Mouse (Mus musculus): ENCODE measurements around the gene Pigu. TPM values are rescaled to one million over a fixed set of nuclear protein-coding genes. Genes with fewer than 3 reads are reported as not detected.

The Pigu gene
- polyA plus RNA-seq (2015; fragmentation: Nextera tagmentation; extraction: Ambion mirVana) = 45.6 and 46.2 TPM in 2 replicates

- Histone ChIP-seq H3K4me3 (peak within 1 kb of the TSS; percentile 81), H3K9me3 (no peaks in the 10 kb centered on the region), H3K4me1 (peaks cover 12% of the 10 kb centered on the region), H3K36me3 (no peaks in the 10 kb centered on the region), H3K9ac (peak within 1 kb of the TSS; percentile 83), H3K4me2 (replicated peaks) (peak within 1 kb of the TSS; percentile 81), H3K27me3 (no peaks in the 10 kb centered on the region), H3K27ac (peak within 1 kb of the TSS; percentile 58; the same call in 1 of the 2 replicates)
- ATAC-seq (ENCODE audit: low FRiP score, low read depth) = peak; percentile 99
- WGBS = under 1% methylated on average over 38 of the region's 38 CpGs
Observed at GRCm38 (mm10) chr2:155356971-155357591, at the start of gene Pigu. Gene Pigu, minus strand, starts transcription at chr2:155357430.

GRCm38 (mm10) chr2:155404635-155405034, 47.4 kb upstream of the Pigu start:
- no peak overlapping the region for H3K4me2 ChIP-seq (replicated peaks)
- no peak overlapping the region for H3K4me3 ChIP-seq
- H3K9ac ChIP-seq = no peak overlapping the region
- no peaks in the 10 kb centered on the region for H3K4me1 ChIP-seq
- H3K27ac ChIP-seq = no peak overlapping the region
- peaks cover 80% of the 10 kb centered on the region for H3K36me3 ChIP-seq
- no peaks in the 10 kb centered on the region for H3K9me3 ChIP-seq
- no peaks in the 10 kb centered on the region for H3K27me3 ChIP-seq
- ATAC-seq (ENCODE audit: low FRiP score, low read depth) = no peak
- whole genome bisulfite sequencing = 89% methylated on average over 1 of the region's 1 CpGs

GRCm38 (mm10) chr2:155401926-155402325, 44.7 kb upstream of the Pigu start:
- no peaks in the 10 kb centered on the region for H3K27me3 ChIP-seq
- H3K4me2 ChIP-seq (replicated peaks) = no peak overlapping the region
- H3K36me3 ChIP-seq = peaks cover 72% of the 10 kb centered on the region
- H3K27ac ChIP-seq = no peak overlapping the region
- H3K9ac ChIP-seq = no peak overlapping the region
- WGBS = 93% methylated on average over 4 of the region's 4 CpGs
- no peak for ATAC-seq (ENCODE audit: low FRiP score, low read depth)
- no peaks in the 10 kb centered on the region for H3K9me3 ChIP-seq
- no peak overlapping the region for H3K4me3 ChIP-seq
- H3K4me1 ChIP-seq = no peaks in the 10 kb centered on the region

- H3K27me3 ChIP-seq = no peaks in the 10 kb centered on the region
- no peak overlapping the region for H3K27ac ChIP-seq
- no peaks in the 10 kb centered on the region for H3K4me1 ChIP-seq
- H3K4me2 ChIP-seq (replicated peaks) = no peak overlapping the region
- no peak for ATAC-seq (ENCODE audit: low FRiP score, low read depth)
- H3K4me3 ChIP-seq = no peak overlapping the region
- H3K9ac ChIP-seq = no peak overlapping the region
- H3K36me3 ChIP-seq = peaks cover 71% of the 10 kb centered on the region
- no peaks in the 10 kb centered on the region for H3K9me3 ChIP-seq
Observed at GRCm38 (mm10) chr2:155400276-155400675, 43.0 kb upstream of the Pigu start.

- H3K27ac ChIP-seq = no peak overlapping the region
- peaks cover 56% of the 10 kb centered on the region for H3K36me3 ChIP-seq
- ATAC-seq (ENCODE audit: low FRiP score, low read depth) = no peak
- H3K9me3 ChIP-seq = no peaks in the 10 kb centered on the region
- no peak overlapping the region for H3K4me3 ChIP-seq
- no peak overlapping the region for H3K9ac ChIP-seq
- H3K4me2 ChIP-seq (replicated peaks) = no peak overlapping the region
- no peaks in the 10 kb centered on the region for H3K27me3 ChIP-seq
- 0 out of 2 replicates have a peak, but pooled peaks cover 5% of the 10 kb centered on the region for H3K4me1 ChIP-seq
- WGBS = 19% methylated on average over 5 of the region's 5 CpGs
Observed at GRCm38 (mm10) chr2:155394586-155394985, 37.4 kb upstream of the Pigu start.

- H3K36me3 ChIP-seq = peaks cover 55% of the 10 kb centered on the region
- no peak overlapping the region for H3K9ac ChIP-seq
- WGBS = 87% methylated on average over 2 of the region's 2 CpGs
Observed at GRCm38 (mm10) chr2:155388573-155388972, 31.3 kb upstream of the Pigu start.

GRCm38 (mm10) chr2:155387052-155387451, 29.8 kb upstream of the Pigu start:
- peak overlapping the region; percentile 39; the same call in 1 of the 2 replicates for H3K9ac ChIP-seq
- WGBS = 68% methylated on average over 4 of the region's 4 CpGs

More at GRCm38 (mm10) chr2:155388573-155388972, 31.3 kb upstream of the Pigu start:
- Histone ChIP-seq H3K4me2 (replicated peaks) (no peak overlapping the region), H3K27ac (no peak overlapping the region), H3K9me3 (no peaks in the 10 kb centered on the region), H3K27me3 (no peaks in the 10 kb centered on the region), H3K4me3 (no peak overlapping the region), H3K4me1 (peaks cover 13% of the 10 kb centered on the region)
- no peak for ATAC-seq (ENCODE audit: low FRiP score, low read depth)

GRCm38 (mm10) chr2:155386534-155386899, 29.3 kb upstream of the Pigu start:
- Histone ChIP-seq H3K27me3 (no peaks in the 10 kb centered on the region), H3K27ac (no peak overlapping the region), H3K4me3 (no peak overlapping the region), H3K36me3 (peaks cover 51% of the 10 kb centered on the region), H3K4me2 (replicated peaks) (peak overlapping the region; percentile 38), H3K9ac (peak overlapping the region; percentile 39; the same call in 1 of the 2 replicates), H3K9me3 (no peaks in the 10 kb centered on the region), H3K4me1 (peaks cover 28% of the 10 kb centered on the region)
- WGBS = 14% methylated on average over 27 of the region's 27 CpGs
- no peak for ATAC-seq (ENCODE audit: low FRiP score, low read depth)

More at GRCm38 (mm10) chr2:155387052-155387451, 29.8 kb upstream of the Pigu start:
- Histone ChIP-seq H3K27me3 (no peaks in the 10 kb centered on the region), H3K4me2 (replicated peaks) (no peak overlapping the region), H3K27ac (no peak overlapping the region), H3K4me3 (no peak overlapping the region), H3K36me3 (peaks cover 51% of the 10 kb centered on the region), H3K4me1 (peaks cover 28% of the 10 kb centered on the region), H3K9me3 (no peaks in the 10 kb centered on the region)
- no peak for ATAC-seq (ENCODE audit: low FRiP score, low read depth)

- H3K4me2 ChIP-seq (replicated peaks) = no peak overlapping the region
- no peak overlapping the region for H3K27ac ChIP-seq
- H3K4me3 ChIP-seq = no peak overlapping the region
- H3K9ac ChIP-seq = peak overlapping the region; percentile 39; the same call in 1 of the 2 replicates
- peaks cover 45% of the 10 kb centered on the region for H3K36me3 ChIP-seq
- 43% methylated on average over 18 of the region's 18 CpGs for WGBS
- H3K4me1 ChIP-seq = peaks cover 29% of the 10 kb centered on the region
- ATAC-seq (ENCODE audit: low FRiP score, low read depth) = no peak
- no peaks in the 10 kb centered on the region for H3K27me3 ChIP-seq
- no peaks in the 10 kb centered on the region for H3K9me3 ChIP-seq
Observed at GRCm38 (mm10) chr2:155385731-155386533, 28.7 kb upstream of the Pigu start.

GRCm38 (mm10) chr2:155385090-155385489, 27.9 kb upstream of the Pigu start:
- Histone ChIP-seq H3K4me1 (peaks cover 32% of the 10 kb centered on the region), H3K4me3 (no peak overlapping the region), H3K27me3 (peaks cover 4% of the 10 kb centered on the region), H3K9ac (no peak overlapping the region), H3K9me3 (no peaks in the 10 kb centered on the region), H3K36me3 (peaks cover 42% of the 10 kb centered on the region), H3K4me2 (replicated peaks) (no peak overlapping the region), H3K27ac (no peak overlapping the region)
- no peak for ATAC-seq (ENCODE audit: low FRiP score, low read depth)
- 29% methylated on average over 7 of the region's 7 CpGs for WGBS

GRCm38 (mm10) chr2:155382791-155383438, 25.7 kb upstream of the Pigu start:
- Histone ChIP-seq H3K9ac (no peak overlapping the region), H3K27me3 (peaks cover 9% of the 10 kb centered on the region), H3K27ac (0 out of 2 replicates have a peak overlapping the region, but pooled peaks have one; percentile 22), H3K4me3 (peak overlapping the region; percentile 83), H3K4me2 (replicated peaks) (peak overlapping the region; percentile 78), H3K9me3 (no peaks in the 10 kb centered on the region), H3K36me3 (peaks cover 22% of the 10 kb centered on the region), H3K4me1 (peaks cover 32% of the 10 kb centered on the region)
- ATAC-seq (ENCODE audit: low FRiP score, low read depth) = no peak
- WGBS = 80% methylated on average over 2 of the region's 2 CpGs

- 19% methylated on average over 6 of the region's 6 CpGs for WGBS
- Histone ChIP-seq H3K9ac (peak overlapping the region; percentile 90), H3K27ac (0 out of 2 replicates have a peak overlapping the region, but pooled peaks have one; percentile 96), H3K4me2 (replicated peaks) (peak overlapping the region; percentile 78), H3K27me3 (peaks cover 9% of the 10 kb centered on the region), H3K36me3 (peaks cover 16% of the 10 kb centered on the region), H3K4me3 (peak overlapping the region; percentile 83), H3K9me3 (no peaks in the 10 kb centered on the region), H3K4me1 (peaks cover 32% of the 10 kb centered on the region)
- peak; percentile 17 for ATAC-seq (ENCODE audit: low FRiP score, low read depth)
Observed at GRCm38 (mm10) chr2:155382332-155382700, 25.1 kb upstream of the Pigu start.

Measured in limb, embryonic 13.5 days (tissue).